Mouse (Mus musculus) G1E (cell line): ENCODE data around the gene Focad.

Experiments
- CTCF ChIP-seq: IDR thresholded peaks from 2 replicates; pipeline ENCODE4 v1.5.1; 2012; ENCODE audit warnings: low read depth, low read length, inconsistent platforms, mixed read lengths
- GATA1 ChIP-seq: IDR thresholded peaks from 2 replicates; pipeline ENCODE4 v1.6.1; 2012; ENCODE audit warnings: borderline replicate concordance, low read length, inconsistent platforms, mixed read lengths
- POLR2AphosphoS5 ChIP-seq: IDR thresholded peaks from 2 replicates; pipeline ENCODE4 v1.6.1; 2012; ENCODE audit warnings: low read depth, low read length, inconsistent platforms; ENCODE audit not compliant: insufficient replicate concordance
- TAL1 ChIP-seq: conservative IDR thresholded peaks from 2 replicates; pipeline ENCODE4 v1.6.1; 2012; ENCODE audit warnings: low read depth, low read length, inconsistent platforms, mixed read lengths

DNA sequence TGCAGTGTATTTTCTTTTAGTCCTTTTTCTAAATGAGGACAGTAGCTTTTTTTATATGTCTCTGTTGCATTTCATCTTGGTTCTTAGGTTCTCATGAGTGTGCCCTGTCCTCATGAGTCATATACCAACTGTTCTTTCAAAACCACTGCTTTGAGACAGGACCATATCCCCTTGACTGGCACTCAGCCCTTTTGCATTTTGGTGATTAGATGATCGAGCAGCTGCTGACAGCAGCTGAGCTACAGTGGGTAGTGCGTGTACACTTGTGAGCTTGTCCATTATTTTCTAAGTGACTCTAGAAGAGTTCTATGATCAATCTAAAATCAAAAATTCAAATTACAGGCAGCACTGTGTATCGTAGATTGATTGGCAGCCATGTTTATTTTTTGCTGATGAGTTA lies 28.0 kb downstream of the Focad start:
- no peak for TF ChIP-seq CTCF
- TF ChIP-seq GATA1, result no peak
- no peak for TF ChIP-seq POLR2AphosphoS5
- no peak for TF ChIP-seq TAL1
